Mouse (Mus musculus) midbrain, embryonic 13.5 days (tissue): ENCODE results near the gene 9330159F19Rik. TPM values are rescaled to one million over a fixed set of nuclear protein-coding genes. Genes with fewer than 3 reads are reported as not detected.

Source experiments
- ATAC-seq: fragments of 200-750 bp; cut with Nextera tagmentation; 2 replicates; pipeline ENCODE4 v1.8.0; 2017; ENCODE audit warnings: mild to moderate bottlenecking, moderate TSS enrichment, moderate library complexity
- H3K27ac ChIP-seq: fragments of 300-500 bp; sonication (generic); 2 replicates; pipeline ENCODE4 v1.5.1; 2015; ENCODE audit warnings: inconsistent platforms, mild to moderate bottlenecking, moderate library complexity
- H3K27me3 ChIP-seq: fragments of 300-500 bp; sonication (generic); 2 replicates; pipeline ENCODE4 v1.6.1; 2015; ENCODE audit warnings: mild to moderate bottlenecking, inconsistent platforms
- H3K36me3 ChIP-seq: fragments of 300-500 bp; sonication (generic); 2 replicates; pipeline ENCODE4 v1.6.1; 2015; ENCODE audit warnings: mild to moderate bottlenecking, inconsistent platforms
- H3K4me1 ChIP-seq: fragments of 300-500 bp; sonication (generic); replicated peaks from 2 replicates; pipeline ENCODE4 v1.6.1; 2015; ENCODE audit warnings: inconsistent platforms
- H3K4me2 ChIP-seq: fragments of 300-500 bp; sonication (generic); replicated peaks from 2 replicates; pipeline ENCODE4 v1.6.1; 2015; ENCODE audit warnings: moderate library complexity, mild to moderate bottlenecking, inconsistent platforms
- H3K4me3 ChIP-seq: fragments of 300-500 bp; sonication (generic); replicated peaks from 2 replicates; pipeline ENCODE4 v1.5.1; 2015; ENCODE audit warnings: mild to moderate bottlenecking, inconsistent platforms
- H3K9ac ChIP-seq: fragments of 300-500 bp; sonication (generic); replicated peaks from 2 replicates; pipeline ENCODE4 v1.6.1; 2015; ENCODE audit warnings: mild to moderate bottlenecking, inconsistent platforms
- H3K9me3 ChIP-seq: fragments of 300-500 bp; sonication (generic); 2 replicates; pipeline ENCODE4 v1.6.1; 2016; ENCODE audit warnings: mild to moderate bottlenecking, inconsistent platforms
- WGBS: fragments of 180-500 bp; shearing (Covaris S2); methylation state at CpG from one replicate; pipeline ENCODE4 v1.1.7; 2015; 5-methylcytosine and 5-hydroxymethylcytosine counted together
- polyA plus RNA-seq: library from polyadenylated mRNA; unstranded; fragments of >200 nt; fragmentation: Nextera tagmentation; extraction: Ambion mirVana; gene quantifications from 2 replicates; pipeline ENCODE4 v1.2.1, GENCODE M21; 2015

The 9330159F19Rik gene
- polyA plus RNA-seq, 1 experiment from 2014 or later: 28.3 TPM

- Histone ChIP-seq H3K4me2 (no peak overlapping the region), H3K4me1 (no peaks in the 10 kb centered on the region; the same call in 1 of the 2 replicates), H3K27ac (no peak overlapping the region), H3K27me3 (no peaks in the 10 kb centered on the region), H3K4me3 (no peak overlapping the region), H3K9ac (no peak overlapping the region), H3K36me3 (peaks cover 14% of the 10 kb centered on the region), H3K9me3 (no peaks in the 10 kb centered on the region)
- ATAC-seq: peak; percentile 79
Observed at GRCm38 (mm10) chr10:29206730-29207129, 4.7 kb upstream of the 9330159F19Rik start.

GRCm38 (mm10) chr10:29208735-29209134 is 2.7 kb upstream of the 9330159F19Rik start:
- Histone ChIP-seq H3K4me1 (peaks cover 5% of the 10 kb centered on the region; the same call in 1 of the 2 replicates), H3K4me3 (no peak overlapping the region), H3K27ac (no peak overlapping the region), H3K27me3 (no peaks in the 10 kb centered on the region), H3K9ac (no peak overlapping the region), H3K4me2 (no peak overlapping the region), H3K9me3 (no peaks in the 10 kb centered on the region), H3K36me3 (peaks cover 14% of the 10 kb centered on the region)
- 52% methylated on average over 3 of the region's 3 CpGs for WGBS
- ATAC-seq: no peak

- peak; percentile 35; the same call in 1 of the 2 replicates for ATAC-seq
- WGBS: 26% methylated on average over 3 of the region's 3 CpGs
- Histone ChIP-seq H3K9me3 (no peaks in the 10 kb centered on the region), H3K36me3 (peaks cover 12% of the 10 kb centered on the region), H3K4me3 (no peak overlapping the region), H3K27ac (no peak overlapping the region), H3K9ac (no peak overlapping the region), H3K4me1 (peaks cover 19% of the 10 kb centered on the region), H3K4me2 (no peak overlapping the region), H3K27me3 (no peaks in the 10 kb centered on the region)
Observed at GRCm38 (mm10) chr10:29213534-29214100, 2.2 kb downstream of the 9330159F19Rik start.

- H3K9me3 ChIP-seq: no peaks in the 10 kb centered on the region
- no peak overlapping the region for H3K4me2 ChIP-seq
- peaks cover 19% of the 10 kb centered on the region; the same call in 1 of the 2 replicates for H3K4me1 ChIP-seq
- H3K36me3 ChIP-seq: peaks cover 12% of the 10 kb centered on the region
- no peaks in the 10 kb centered on the region for H3K27me3 ChIP-seq
- ATAC-seq: peak; percentile 67; the same call in 1 of the 2 replicates
- no peak overlapping the region for H3K4me3 ChIP-seq
- WGBS: 98% methylated on average over 1 of the region's 1 CpGs
- no peak overlapping the region for H3K9ac ChIP-seq
- H3K27ac ChIP-seq: no peak overlapping the region
Observed at GRCm38 (mm10) chr10:29216957-29217356, 5.6 kb downstream of the 9330159F19Rik start.

- H3K27ac ChIP-seq: no peak overlapping the region
- 31% methylated on average over 2 of the region's 2 CpGs for WGBS
- H3K36me3 ChIP-seq: peaks cover 16% of the 10 kb centered on the region
- no peak overlapping the region for H3K4me2 ChIP-seq
- no peaks in the 10 kb centered on the region for H3K9me3 ChIP-seq
- no peak overlapping the region for H3K4me3 ChIP-seq
- no peak overlapping the region for H3K9ac ChIP-seq
- ATAC-seq: 0 out of 2 replicates have a peak, but pooled peaks have one; percentile 53
- H3K4me1 ChIP-seq: peaks cover 19% of the 10 kb centered on the region; the same call in 1 of the 2 replicates
- no peaks in the 10 kb centered on the region for H3K27me3 ChIP-seq
Observed at GRCm38 (mm10) chr10:29217451-29217850, 6.0 kb downstream of the 9330159F19Rik start.

- ATAC-seq: no peak
- Histone ChIP-seq H3K27ac (no peak overlapping the region), H3K36me3 (peaks cover 58% of the 10 kb centered on the region)
Observed at GRCm38 (mm10) chr10:29225329-29225728, 13.9 kb downstream of the 9330159F19Rik start.

GRCm38 (mm10) chr10:29231208-29231607 is 19.8 kb downstream of the 9330159F19Rik start:
- WGBS: 90% methylated on average over 2 of the region's 2 CpGs
- Histone ChIP-seq H3K4me2 (no peak overlapping the region), H3K27ac (no peak overlapping the region), H3K27me3 (no peaks in the 10 kb centered on the region), H3K4me3 (no peak overlapping the region), H3K4me1 (no peaks in the 10 kb centered on the region), H3K36me3 (peaks cover 31% of the 10 kb centered on the region), H3K9ac (no peak overlapping the region), H3K9me3 (no peaks in the 10 kb centered on the region)
- no peak for ATAC-seq

More at GRCm38 (mm10) chr10:29225329-29225728, 13.9 kb downstream of the 9330159F19Rik start:
- no peaks in the 10 kb centered on the region for H3K9me3 ChIP-seq
- no peaks in the 10 kb centered on the region for H3K27me3 ChIP-seq
- no peaks in the 10 kb centered on the region for H3K4me1 ChIP-seq
- no peak overlapping the region for H3K9ac ChIP-seq
- no peak overlapping the region for H3K4me3 ChIP-seq
- no peak overlapping the region for H3K4me2 ChIP-seq
- 89% methylated on average over 4 of the region's 4 CpGs for WGBS

Other genes with a start within 250 kb of the 9330159F19Rik start
- gene 2310057J18Rik, start 225.3 kb upstream of the 9330159F19Rik start, polyA plus RNA-seq: not detected in 2 replicates
- 89.9 and 96.3 TPM in 2 replicates for gene Soga3, start 67.8 kb upstream of the 9330159F19Rik start, polyA plus RNA-seq
- 11.5 and 14.3 TPM in 2 replicates for gene Gm49353, start 12.7 kb upstream of the 9330159F19Rik start, polyA plus RNA-seq
- 21.0 and 22.1 TPM in 2 replicates for gene Echdc1, start 101.6 kb downstream of the 9330159F19Rik start, polyA plus RNA-seq
- gene Rnf146, start 150.8 kb downstream of the 9330159F19Rik start, polyA plus RNA-seq: 93.3 and 106 TPM in 2 replicates